Mouse (Mus musculus) G1E (cell line): ENCODE data around the gene Armc6. TPM values are rescaled to one million over a fixed set of nuclear protein-coding genes. Genes with fewer than 3 reads are reported as not detected.

Experiments used
- ATAC-seq: 2 replicates; pipeline ENCODE4 v1.8.0; 2016; ENCODE audit warnings: mild to moderate bottlenecking; ENCODE audit not compliant: insufficient number of reproducible peaks, poor library complexity, low FRiP score, severe bottlenecking; ENCODE audit errors: extremely low read depth
- DNase-seq: peaks from one replicate; pipeline ENCODE4 v3.0.0; 2012; ENCODE audit warnings: low spot score
- H3K27me3 ChIP-seq: 2 replicates; pipeline ENCODE4 v1.6.1; 2012; ENCODE audit warnings: mild to moderate bottlenecking, low read length, inconsistent platforms; ENCODE audit not compliant: insufficient read depth
- H3K36me3 ChIP-seq: replicated peaks from 2 replicates; pipeline ENCODE3; 2012; ENCODE audit warnings: mild to moderate bottlenecking, inconsistent platforms
- H3K4me1 ChIP-seq: 2 replicates; pipeline ENCODE4 v1.6.1; 2012; ENCODE audit warnings: low read depth, low read length, inconsistent platforms, mixed read lengths; ENCODE audit not compliant: insufficient read depth
- H3K4me3 ChIP-seq: 2 replicates; pipeline ENCODE4 v1.5.1; 2012; ENCODE audit warnings: low read depth, mild to moderate bottlenecking, inconsistent platforms, low read length, moderate library complexity, mixed read lengths
- H3K9me3 ChIP-seq: replicated peaks from 2 replicates; pipeline ENCODE4 v1.6.1; 2012; ENCODE audit warnings: inconsistent platforms
- CTCF ChIP-seq: IDR thresholded peaks from 2 replicates; pipeline ENCODE4 v1.5.1; 2012; ENCODE audit warnings: low read depth, low read length, inconsistent platforms, mixed read lengths
- GATA1 ChIP-seq: IDR thresholded peaks from 2 replicates; pipeline ENCODE4 v1.6.1; 2012; ENCODE audit warnings: borderline replicate concordance, low read length, inconsistent platforms, mixed read lengths
- GATA2 ChIP-seq: IDR thresholded peaks from 2 replicates; pipeline ENCODE4 v1.6.1; 2012; ENCODE audit warnings: low read depth, low read length, inconsistent platforms, borderline replicate concordance
- POLR2AphosphoS5 ChIP-seq: IDR thresholded peaks from 2 replicates; pipeline ENCODE4 v1.6.1; 2012; ENCODE audit warnings: low read depth, low read length, inconsistent platforms; ENCODE audit not compliant: insufficient replicate concordance
- TAL1 ChIP-seq: conservative IDR thresholded peaks from 2 replicates; pipeline ENCODE4 v1.6.1; 2012; ENCODE audit warnings: low read depth, low read length, inconsistent platforms, mixed read lengths
- polyA plus RNA-seq: library from polyadenylated mRNA; stranded (reverse); fragments of >175 nt; gene quantifications from 2 replicates; pipeline ENCODE4 v1.2.3, GENCODE M21; 2012
- total RNA-seq, 2 experiments: library from RNA; stranded (forward) in 1 of 2; stranded (reverse) in 1 of 2; fragments of 200-1000 nt in 1 of 2; fragments of >200 nt in 1 of 2; fragmentation: Nextera tagmentation in 1 of 2; gene quantifications; 2 replicates each; pipeline ENCODE4 v1.2.3; 2014 to 2017

The Armc6 gene
- total and polyA plus RNA-seq, 3 experiments, result 9.3 to 15.2 (median 13.9) TPM

GRCm38 (mm10) chr8:70259043-70259442 lies 24.8 kb upstream of the Armc6 start:
- Histone ChIP-seq H3K27me3 (no peaks in the 10 kb centered on the region), H3K4me1 (peaks cover 2% of the 10 kb centered on the region; the same call in 1 of the 2 replicates), H3K4me3 (no peak overlapping the region), H3K9me3 (no peaks in the 10 kb centered on the region), H3K36me3 (peaks cover 99% of the 10 kb centered on the region)
- DNase-seq (no peak), ATAC-seq (no peak)
- TF ChIP-seq GATA1, result no peak
- no peak for TF ChIP-seq GATA2
- TF ChIP-seq POLR2AphosphoS5, result no peak
- no peak for TF ChIP-seq CTCF
- no peak for TF ChIP-seq TAL1

- no peak overlapping the region for H3K4me3 ChIP-seq
- no peak for TF ChIP-seq GATA2
- TF ChIP-seq CTCF, result no peak
- no peak for TF ChIP-seq POLR2AphosphoS5
- no peak for TF ChIP-seq TAL1
- no peak for TF ChIP-seq GATA1
- H3K4me1 ChIP-seq, result peaks cover 2% of the 10 kb centered on the region; the same call in 1 of the 2 replicates
- H3K36me3 ChIP-seq, result peaks cover 99% of the 10 kb centered on the region
- no peaks in the 10 kb centered on the region for H3K27me3 ChIP-seq
- no peak for ATAC-seq
- DNase-seq, result no peak
- H3K9me3 ChIP-seq, result no peaks in the 10 kb centered on the region
These were observed 24.3 kb upstream of the Armc6 start for GRCm38 (mm10) chr8:70258600-70258999.

GRCm38 (mm10) chr8:70257456-70257855 lies 23.2 kb upstream of the Armc6 start:
- peaks cover 99% of the 10 kb centered on the region for H3K36me3 ChIP-seq
- no peaks in the 10 kb centered on the region for H3K27me3 ChIP-seq
- H3K4me1 ChIP-seq, result peaks cover 2% of the 10 kb centered on the region; the same call in 1 of the 2 replicates
- ATAC-seq (no peak), DNase-seq (no peak)
- no peak overlapping the region for H3K4me3 ChIP-seq
- H3K9me3 ChIP-seq, result no peaks in the 10 kb centered on the region
- TF ChIP-seq GATA2 (no peak), TAL1 (no peak), GATA1 (no peak), CTCF (no peak), POLR2AphosphoS5 (no peak)

GRCm38 (mm10) chr8:70254628-70255027 lies 20.4 kb upstream of the Armc6 start:
- Histone ChIP-seq H3K4me1 (no peaks in the 10 kb centered on the region), H3K36me3 (peaks cover 99% of the 10 kb centered on the region), H3K4me3 (no peak overlapping the region), H3K9me3 (no peaks in the 10 kb centered on the region), H3K27me3 (no peaks in the 10 kb centered on the region)
- no peak for DNase-seq
- no peak for ATAC-seq
- TF ChIP-seq TAL1 (no peak), GATA1 (no peak), GATA2 (no peak), CTCF (no peak), POLR2AphosphoS5 (no peak)

GRCm38 (mm10) chr8:70247841-70248240 lies 13.6 kb upstream of the Armc6 start:
- ATAC-seq (no peak), DNase-seq (no peak)
- TF ChIP-seq CTCF (no peak), GATA1 (no peak)

GRCm38 (mm10) chr8:70246622-70247021 lies 12.4 kb upstream of the Armc6 start:
- Histone ChIP-seq H3K27me3 (no peaks in the 10 kb centered on the region), H3K4me1 (peaks cover 10% of the 10 kb centered on the region; the same call in 1 of the 2 replicates), H3K36me3 (peaks cover 94% of the 10 kb centered on the region), H3K4me3 (no peak overlapping the region), H3K9me3 (no peaks in the 10 kb centered on the region)
- DNase-seq (no peak), ATAC-seq (no peak)
- TF ChIP-seq CTCF (no peak), GATA1 (no peak), GATA2 (no peak), TAL1 (no peak), POLR2AphosphoS5 (no peak)

More at GRCm38 (mm10) chr8:70247841-70248240, 13.6 kb upstream of the Armc6 start:
- Histone ChIP-seq H3K9me3 (no peaks in the 10 kb centered on the region), H3K4me3 (no peak overlapping the region), H3K4me1 (peaks cover 9% of the 10 kb centered on the region; the same call in 1 of the 2 replicates), H3K27me3 (no peaks in the 10 kb centered on the region), H3K36me3 (peaks cover 94% of the 10 kb centered on the region)

GRCm38 (mm10) chr8:70240642-70241041 lies 6.4 kb upstream of the Armc6 start:
- TF ChIP-seq CTCF (no peak), GATA1 (no peak), GATA2 (no peak), POLR2AphosphoS5 (no peak), TAL1 (no peak)
- no peak for DNase-seq
- Histone ChIP-seq H3K36me3 (peaks cover 95% of the 10 kb centered on the region), H3K4me3 (no peak overlapping the region), H3K9me3 (no peaks in the 10 kb centered on the region), H3K4me1 (peaks cover 37% of the 10 kb centered on the region), H3K27me3 (no peaks in the 10 kb centered on the region)
- no peak for ATAC-seq
